Mouse (Mus musculus): ENCODE data around the gene Gm10337.

Gene Gm10337

GRCm38 (mm10) chr15:102503447-102503846, at the start of gene Gm10337:
Gene Gm10337 (plus strand): TSS chr15:102503722.
- no peak for DNase-seq (ENCODE audit: low spot score in 2 of 2)

- no peak for DNase-seq (ENCODE audit: low spot score in 2 of 2)
Measured at GRCm38 (mm10) chr15:102455993-102456392, 47.5 kb upstream of the Gm10337 start.

- DNase-seq (ENCODE audit: low spot score in 2 of 2), result no peak
Measured at GRCm38 (mm10) chr15:102458050-102458736, 45.3 kb upstream of the Gm10337 start.

- DNase-seq (ENCODE audit: low spot score in 2 of 2), result peak; percentile 77 to 80
Measured at GRCm38 (mm10) chr15:102458904-102459317, 44.6 kb upstream of the Gm10337 start, which contains the start of gene Prr13. Gene Prr13 (plus strand): TSS chr15:102459028.

GRCm38 (mm10) chr15:102459381-102459780, 44.1 kb upstream of the Gm10337 start:
- DNase-seq (ENCODE audit: low spot score in 2 of 2), result no peak

- DNase-seq (ENCODE audit: low spot score in 2 of 2), result no peak
Measured at GRCm38 (mm10) chr15:102459847-102460246, 43.7 kb upstream of the Gm10337 start.

GRCm38 (mm10) chr15:102460409-102460808, 43.1 kb upstream of the Gm10337 start:
- no peak for DNase-seq (ENCODE audit: low spot score in 2 of 2)

- no peak for DNase-seq (ENCODE audit: low spot score in 2 of 2)
Measured at GRCm38 (mm10) chr15:102460971-102461370, 42.6 kb upstream of the Gm10337 start.

- DNase-seq (ENCODE audit: low spot score in 2 of 2), result no peak
Measured at GRCm38 (mm10) chr15:102461430-102462075, 42.0 kb upstream of the Gm10337 start.

GRCm38 (mm10) chr15:102463666-102464065, 39.9 kb upstream of the Gm10337 start:
- DNase-seq (ENCODE audit: low spot score in 2 of 2), result no peak

GRCm38 (mm10) chr15:102468675-102469370, 34.7 kb upstream of the Gm10337 start:
- no peak for DNase-seq (ENCODE audit: low spot score in 2 of 2)

- DNase-seq (ENCODE audit: low spot score in 2 of 2), result peak; percentile 94 to 95
Measured at GRCm38 (mm10) chr15:102470183-102470604, 33.3 kb upstream of the Gm10337 start, which contains the start of gene Pcbp2. Gene Pcbp2 (plus strand): TSS chr15:102470539.

- peak; percentile 73 to 75 for DNase-seq (ENCODE audit: low spot score in 2 of 2)
Measured at GRCm38 (mm10) chr15:102470605-102471294, 32.8 kb upstream of the Gm10337 start.

GRCm38 (mm10) chr15:102471295-102471645, 32.3 kb upstream of the Gm10337 start:
- no peak for DNase-seq (ENCODE audit: low spot score in 2 of 2)

GRCm38 (mm10) chr15:102471727-102472126, 31.8 kb upstream of the Gm10337 start:
- DNase-seq (ENCODE audit: low spot score in 2 of 2), result no peak

GRCm38 (mm10) chr15:102473246-102473645, 30.3 kb upstream of the Gm10337 start:
- DNase-seq (ENCODE audit: low spot score in 2 of 2), result no peak

- DNase-seq (ENCODE audit: low spot score in 2 of 2), result no peak
Measured at GRCm38 (mm10) chr15:102474520-102474919, 29.0 kb upstream of the Gm10337 start.

- no peak for DNase-seq (ENCODE audit: low spot score in 2 of 2)
Measured at GRCm38 (mm10) chr15:102483136-102483535, 20.4 kb upstream of the Gm10337 start.

- DNase-seq (ENCODE audit: low spot score in 2 of 2), result no peak
Measured at GRCm38 (mm10) chr15:102485853-102486252, 17.7 kb upstream of the Gm10337 start.

GRCm38 (mm10) chr15:102487664-102488063, 15.9 kb upstream of the Gm10337 start:
- no peak for DNase-seq (ENCODE audit: low spot score in 2 of 2)

GRCm38 (mm10) chr15:102498322-102498721, 5.2 kb upstream of the Gm10337 start:
- no peak for DNase-seq (ENCODE audit: low spot score in 2 of 2)

GRCm38 (mm10) chr15:102499370-102499769, 4.2 kb upstream of the Gm10337 start:
- DNase-seq (ENCODE audit: low spot score in 2 of 2), result no peak
